Mouse (Mus musculus): ENCODE measurements around the gene Zfp648.

Gene Zfp648

GRCm38 (mm10) chr1:154220566-154220965 lies 19.6 kb downstream of the Zfp648 start:
- no peak for DNase-seq (ENCODE audit: low read depth)

DNA sequence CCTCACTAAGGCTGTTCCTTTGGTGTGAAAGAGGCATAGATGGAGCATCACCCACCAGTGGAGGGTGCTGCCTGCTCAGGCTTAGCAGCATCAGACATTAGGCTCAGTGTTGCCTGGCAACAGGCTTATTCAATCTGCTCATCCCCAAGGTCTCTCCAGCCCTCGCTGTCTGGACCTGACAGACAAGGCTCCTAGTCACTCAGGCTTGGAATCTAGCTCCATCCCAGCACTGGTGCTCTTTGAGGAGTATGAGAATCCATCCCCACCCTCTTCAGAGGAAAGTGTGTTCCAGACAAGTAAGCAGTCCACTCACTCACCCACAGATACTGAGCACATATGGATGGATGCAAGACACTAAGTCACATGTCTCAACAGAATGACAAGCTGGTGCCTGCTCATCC lies 22.8 kb downstream of the Zfp648 start:
- no peak for DNase-seq (ENCODE audit: low read depth)

GRCm38 (mm10) chr1:154232594-154232993 lies 31.6 kb downstream of the Zfp648 start:
- DNase-seq (ENCODE audit: low read depth): no peak

DNA sequence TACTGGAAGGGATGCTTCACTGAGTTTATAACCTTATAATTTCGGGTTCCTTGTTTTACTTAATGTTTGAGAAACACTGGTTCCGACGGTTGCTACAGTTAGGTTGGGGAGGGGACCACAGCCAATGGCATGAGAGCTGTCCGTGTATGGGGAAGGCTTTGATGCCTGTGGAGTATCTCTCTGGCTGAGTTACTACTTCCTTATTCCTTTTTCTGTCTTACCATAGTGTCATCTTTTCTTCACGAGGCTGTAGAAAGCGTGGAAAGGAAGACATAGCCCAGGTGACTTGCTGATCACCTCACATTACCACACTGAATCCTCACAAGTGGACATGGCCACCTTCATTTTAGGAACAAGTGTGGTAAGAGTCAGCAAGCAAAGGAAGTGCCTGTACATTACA lies 32.0 kb downstream of the Zfp648 start:
- no peak for DNase-seq (ENCODE audit: low read depth)

- DNase-seq (ENCODE audit: low read depth): no peak
Observed at GRCm38 (mm10) chr1:154234814-154235213, 33.8 kb downstream of the Zfp648 start.

DNA sequence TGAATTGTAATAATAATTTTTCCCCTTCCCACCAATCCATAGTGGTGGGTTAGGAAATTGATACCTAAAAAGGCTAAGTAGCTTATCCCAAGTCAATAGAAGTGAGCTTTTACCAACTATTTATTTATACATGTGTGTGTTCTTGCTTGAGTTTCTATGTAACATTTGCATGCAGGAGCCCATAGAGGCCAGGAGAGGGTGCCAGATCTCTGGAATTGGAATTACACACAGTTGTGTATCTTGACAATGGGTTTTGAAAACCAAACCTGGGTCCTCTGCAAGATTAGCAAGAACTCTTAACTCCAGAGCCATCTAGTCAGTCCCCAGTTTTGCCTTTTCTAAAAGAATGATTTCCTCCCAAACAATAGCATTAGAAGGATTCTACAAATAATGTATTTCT lies 37.9 kb downstream of the Zfp648 start:
- no peak for DNase-seq (ENCODE audit: low read depth)

DNA sequence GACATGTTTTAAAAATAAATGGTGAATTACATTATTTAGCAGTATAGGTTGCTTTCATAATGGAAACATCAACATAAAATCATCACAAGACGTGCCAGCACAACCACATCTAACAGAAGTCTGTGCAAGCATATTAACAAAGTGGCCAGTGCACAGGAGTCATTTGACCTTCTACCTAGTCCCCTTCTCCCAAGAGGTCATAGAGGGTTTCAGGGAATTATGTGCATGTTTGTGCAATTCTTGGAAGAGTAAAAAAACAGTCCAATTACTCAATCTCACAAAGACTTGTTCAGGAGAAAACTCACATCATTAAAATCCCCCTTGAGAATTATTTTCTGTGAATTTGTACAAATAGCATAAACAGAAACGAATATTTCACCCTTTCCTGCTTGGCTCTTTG lies 50.2 kb downstream of the Zfp648 start:
- DNase-seq (ENCODE audit: low read depth): no peak

DNA sequence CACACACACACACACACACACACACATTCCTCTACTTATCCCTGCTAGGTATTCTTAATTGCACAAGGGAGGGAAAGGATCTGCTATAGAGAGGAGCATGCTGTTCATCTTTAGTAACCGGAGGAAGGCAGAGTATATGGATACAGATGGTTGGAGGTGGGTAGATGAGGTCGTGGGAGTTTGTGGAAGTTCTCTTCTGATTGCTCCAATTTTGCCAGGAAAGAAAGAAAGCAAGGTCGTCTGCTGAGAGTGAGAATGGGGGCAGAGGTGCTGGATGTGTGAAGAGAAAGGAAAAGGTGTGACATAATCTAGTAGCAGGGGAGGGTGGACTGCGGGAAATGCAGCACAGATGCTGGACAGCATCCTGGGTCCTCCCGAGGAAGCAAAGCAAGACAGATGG lies 51.8 kb downstream of the Zfp648 start:
- no peak for DNase-seq (ENCODE audit: low read depth)

All from c-Kit-positive CD71-positive TER-119-negative erythroid progenitor cells, embryonic 14.5 days (primary cell).